Mouse (Mus musculus) cortical plate, adult 2 months (tissue): ENCODE measurements at regions not wholly inside any gene's neighbourhood (a gene's known extent, or its start where the extent isn't known, plus 50 kb on each side); places are given as distances from the start of the nearest gene placed in this dataset.
"Not testable (repeated sequence)": the region's sequence is repeated elsewhere in the genome, so short reads cannot be mapped to it uniquely, and the experiment has no call there.

Experiments
- H3K27ac ChIP-seq: fragments of 200-500 bp; 2 replicates; pipeline ENCODE4 v1.5.1; 2012; ENCODE audit warnings: low read length, control low read depth, inconsistent platforms; ENCODE audit not compliant: insufficient read depth
- H3K4me1 ChIP-seq: fragments of 200-500 bp; 2 replicates; pipeline ENCODE4 v1.6.1; 2011; ENCODE audit warnings: low read length; ENCODE audit not compliant: control insufficient read depth, insufficient read depth
- H3K4me3 ChIP-seq: fragments of 200-500 bp; 2 replicates; pipeline ENCODE4 v1.5.1; 2011; ENCODE audit warnings: mild to moderate bottlenecking, low read length, control low read depth; ENCODE audit not compliant: insufficient read depth
- CTCF ChIP-seq: fragments of 200-500 bp; IDR thresholded peaks from 2 replicates; pipeline ENCODE4 v1.5.1; 2011; ENCODE audit warnings: mild to moderate bottlenecking, control low read depth, low read length; ENCODE audit not compliant: insufficient read depth; ENCODE audit errors: extremely low read depth
- POLR2A ChIP-seq: fragments of 200-500 bp; IDR thresholded peaks from 2 replicates; pipeline ENCODE4 v1.6.1; 2011; ENCODE audit warnings: mild to moderate bottlenecking, low read length, control low read depth; ENCODE audit not compliant: insufficient read depth; ENCODE audit errors: extremely low read depth

GRCm38 (mm10) chr13:52129466-52129865, 283.0 kb downstream of the Gadd45g start:
- TF ChIP-seq CTCF = no peak
- Histone ChIP-seq H3K4me3 (no peak overlapping the region), H3K27ac (no peak overlapping the region), H3K4me1 (no peaks in the 10 kb centered on the region)

GRCm38 (mm10) chr13:52133202-52133601, 286.7 kb downstream of the Gadd45g start:
- TF ChIP-seq CTCF = no peak
- TF ChIP-seq POLR2A = no peak
- Histone ChIP-seq H3K4me3 (no peak overlapping the region), H3K4me1 (no peaks in the 10 kb centered on the region), H3K27ac (no peak overlapping the region)

- H3K4me3 ChIP-seq = no peak overlapping the region
- H3K27ac ChIP-seq = no peak overlapping the region
- TF ChIP-seq CTCF (no peak), POLR2A (no peak)
- no peaks in the 10 kb centered on the region for H3K4me1 ChIP-seq
Observed at GRCm38 (mm10) chr13:52138331-52138945, 292.0 kb downstream of the Gadd45g start.

- Histone ChIP-seq H3K27ac (no peak overlapping the region), H3K4me3 (no peak overlapping the region), H3K4me1 (no peaks in the 10 kb centered on the region)
- TF ChIP-seq POLR2A (no peak), CTCF (no peak)
Observed at GRCm38 (mm10) chr13:52139140-52139809, 292.8 kb downstream of the Gadd45g start.

- Histone ChIP-seq H3K27ac (no peak overlapping the region), H3K4me1 (no peaks in the 10 kb centered on the region), H3K4me3 (no peak overlapping the region)
- TF ChIP-seq POLR2A = no peak
- TF ChIP-seq CTCF = no peak
Observed at GRCm38 (mm10) chr13:52140221-52140620, 293.7 kb downstream of the Gadd45g start.

GRCm38 (mm10) chr13:52144066-52144465, 297.6 kb downstream of the Gadd45g start:
- H3K27ac ChIP-seq, H3K4me3 ChIP-seq, H3K4me1 ChIP-seq: not testable (repeated sequence)

GRCm38 (mm10) chr13:52145926-52146325, 299.4 kb downstream of the Gadd45g start:
- Histone ChIP-seq H3K4me1 (no peaks in the 10 kb centered on the region), H3K4me3 (no peak overlapping the region)

GRCm38 (mm10) chr13:52150281-52150680, 303.8 kb downstream of the Gadd45g start:
- H3K27ac ChIP-seq = no peak overlapping the region
- TF ChIP-seq CTCF = no peak
- no peak for TF ChIP-seq POLR2A
- peaks cover 2% of the 10 kb centered on the region; the same call in 1 of the 2 replicates for H3K4me1 ChIP-seq
- H3K4me3 ChIP-seq = no peak overlapping the region

More at GRCm38 (mm10) chr13:52145926-52146325, 299.4 kb downstream of the Gadd45g start:
- H3K27ac ChIP-seq = no peak overlapping the region
- TF ChIP-seq CTCF (no peak), POLR2A (no peak)

- Histone ChIP-seq H3K4me1 (peaks cover 2% of the 10 kb centered on the region; the same call in 1 of the 2 replicates), H3K27ac (no peak overlapping the region), H3K4me3 (no peak overlapping the region)
- TF ChIP-seq POLR2A = no peak
- TF ChIP-seq CTCF = no peak
Observed at GRCm38 (mm10) chr13:52151777-52152176, 305.3 kb downstream of the Gadd45g start.

GRCm38 (mm10) chr13:52152221-52152620, 305.7 kb downstream of the Gadd45g start:
- no peak for TF ChIP-seq CTCF
- no peak for TF ChIP-seq POLR2A
- Histone ChIP-seq H3K4me1 (peaks cover 2% of the 10 kb centered on the region; the same call in 1 of the 2 replicates), H3K4me3 (no peak overlapping the region), H3K27ac (no peak overlapping the region)

GRCm38 (mm10) chr13:52153030-52153429, 306.6 kb downstream of the Gadd45g start:
- Histone ChIP-seq H3K4me3 (no peak overlapping the region), H3K4me1 (peaks cover 2% of the 10 kb centered on the region; the same call in 1 of the 2 replicates), H3K27ac (no peak overlapping the region)
- no peak for TF ChIP-seq CTCF
- TF ChIP-seq POLR2A = no peak
